Mouse (Mus musculus): ENCODE results near the gene Edil3.

DNA sequence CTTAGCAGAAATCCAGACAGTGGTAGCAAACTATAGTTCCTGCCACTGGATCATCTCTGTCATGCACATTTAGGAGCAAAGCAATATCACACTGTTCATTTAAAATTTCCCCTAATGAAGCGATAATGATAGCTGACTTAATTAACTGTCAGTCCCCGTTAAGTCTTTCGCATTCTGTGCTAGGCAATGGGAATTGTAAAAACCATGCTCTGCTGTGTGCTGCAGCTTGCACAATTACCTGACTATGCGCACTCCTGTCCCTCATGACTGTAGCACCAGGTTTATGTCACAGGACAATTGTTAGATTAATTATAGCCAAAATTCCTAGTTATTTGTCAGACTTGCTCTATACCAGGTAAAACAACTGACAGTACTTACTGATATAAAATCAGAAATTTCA lies 348.8 kb downstream of the Edil3 start:
- TF ChIP-seq CTCF (conservative IDR thresholded peaks at IDR 0.05; ENCODE audit: low read length) (no peak), NANOG (IDR thresholded peaks at IDR 0.05; ENCODE audit: borderline replicate concordance, low read length) (no peak)

All from E14TG2a.4 (cell line).